Mouse (Mus musculus): ENCODE results near the gene Plekhm3. TPM values are rescaled to one million over a fixed set of nuclear protein-coding genes. Genes with fewer than 3 reads are reported as not detected.

The Plekhm3 gene
- polyA plus RNA-seq, 1 experiment from 2014 or later, result 1.7 TPM

DNA sequence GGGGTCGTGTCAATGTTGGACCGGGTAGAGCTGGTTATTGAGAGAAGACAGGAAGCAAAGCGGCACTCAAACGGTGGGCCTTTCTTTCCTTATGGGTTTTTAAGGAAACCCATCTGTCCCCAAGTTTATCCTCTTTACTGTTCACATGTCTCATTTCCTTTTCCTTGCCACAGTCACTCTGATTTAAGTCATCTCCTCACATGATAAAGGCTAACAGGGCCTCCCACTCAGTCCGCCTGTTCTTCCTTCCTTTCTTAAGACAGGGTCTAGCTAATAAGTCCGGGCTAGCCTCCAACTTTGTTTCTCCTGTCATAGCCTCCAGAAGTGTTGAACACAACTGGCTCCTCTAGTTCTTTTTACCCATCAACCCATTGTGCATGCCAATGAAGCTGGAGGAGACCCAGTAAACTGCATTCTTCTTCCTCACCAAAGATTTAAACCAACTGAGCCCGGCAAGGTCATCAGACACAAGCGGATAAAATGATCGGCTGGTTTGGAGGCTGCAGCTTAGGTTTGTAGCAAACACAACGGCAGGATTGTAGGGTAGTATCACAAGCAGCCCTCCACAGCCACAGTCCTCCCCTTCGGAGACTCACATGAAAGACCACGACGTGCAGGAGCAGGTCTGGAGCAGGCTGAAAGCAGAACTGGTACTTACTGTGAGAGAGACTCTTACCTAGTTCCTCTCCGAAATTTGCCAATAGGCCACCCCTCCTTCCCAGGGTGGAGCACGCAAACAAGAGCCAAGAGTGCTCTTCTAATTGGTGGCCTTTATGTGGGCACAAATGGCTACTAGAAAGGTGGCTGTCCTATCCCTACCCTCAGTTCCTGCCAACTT is 29.0 kb downstream of the Plekhm3 start:
- Histone ChIP-seq H3K27me3 (no peaks in the 10 kb centered on the region), H3K4me2 (no peak overlapping the region), H3K9ac (no peak overlapping the region), H3K27ac (replicated peaks) (peak overlapping the region; percentile 48), H3K36me3 (replicated peaks) (no peaks in the 10 kb centered on the region), H3K9me3 (replicated peaks) (no peaks in the 10 kb centered on the region), H3K4me1 (replicated peaks) (no peaks in the 10 kb centered on the region), H3K4me3 (replicated peaks) (0 out of 2 replicates have a peak overlapping the region, but pooled peaks have one; percentile 4)
- 45% methylated on average over 15 of the region's 15 CpGs for WGBS (ENCODE audit: insufficient replicate concordance)
- ATAC-seq (ENCODE audit: insufficient read depth), result no peak

GRCm38 (mm10) chr1:64925594-64925993 is 31.0 kb downstream of the Plekhm3 start:
- Histone ChIP-seq H3K4me1 (replicated peaks) (no peaks in the 10 kb centered on the region), H3K27me3 (no peaks in the 10 kb centered on the region), H3K4me2 (no peak overlapping the region), H3K9ac (no peak overlapping the region), H3K27ac (replicated peaks) (no peak overlapping the region), H3K9me3 (replicated peaks) (no peaks in the 10 kb centered on the region), H3K4me3 (replicated peaks) (no peak overlapping the region), H3K36me3 (replicated peaks) (0 out of 2 replicates have a peak, but pooled peaks cover 6% of the 10 kb centered on the region)
- 26% methylated on average over 3 of the region's 3 CpGs for WGBS (ENCODE audit: insufficient replicate concordance)
- no peak for ATAC-seq (ENCODE audit: insufficient read depth)

- no peak for ATAC-seq (ENCODE audit: insufficient read depth)
- Histone ChIP-seq H3K36me3 (replicated peaks) (0 out of 2 replicates have a peak, but pooled peaks cover 6% of the 10 kb centered on the region), H3K4me2 (no peak overlapping the region), H3K9me3 (replicated peaks) (no peaks in the 10 kb centered on the region), H3K27ac (replicated peaks) (no peak overlapping the region), H3K4me1 (replicated peaks) (no peaks in the 10 kb centered on the region), H3K9ac (no peak overlapping the region), H3K4me3 (replicated peaks) (no peak overlapping the region), H3K27me3 (no peaks in the 10 kb centered on the region)
- 72% methylated on average over 12 of the region's 12 CpGs for WGBS (ENCODE audit: insufficient replicate concordance)
Observed at GRCm38 (mm10) chr1:64924283-64924682, 32.3 kb downstream of the Plekhm3 start.

DNA sequence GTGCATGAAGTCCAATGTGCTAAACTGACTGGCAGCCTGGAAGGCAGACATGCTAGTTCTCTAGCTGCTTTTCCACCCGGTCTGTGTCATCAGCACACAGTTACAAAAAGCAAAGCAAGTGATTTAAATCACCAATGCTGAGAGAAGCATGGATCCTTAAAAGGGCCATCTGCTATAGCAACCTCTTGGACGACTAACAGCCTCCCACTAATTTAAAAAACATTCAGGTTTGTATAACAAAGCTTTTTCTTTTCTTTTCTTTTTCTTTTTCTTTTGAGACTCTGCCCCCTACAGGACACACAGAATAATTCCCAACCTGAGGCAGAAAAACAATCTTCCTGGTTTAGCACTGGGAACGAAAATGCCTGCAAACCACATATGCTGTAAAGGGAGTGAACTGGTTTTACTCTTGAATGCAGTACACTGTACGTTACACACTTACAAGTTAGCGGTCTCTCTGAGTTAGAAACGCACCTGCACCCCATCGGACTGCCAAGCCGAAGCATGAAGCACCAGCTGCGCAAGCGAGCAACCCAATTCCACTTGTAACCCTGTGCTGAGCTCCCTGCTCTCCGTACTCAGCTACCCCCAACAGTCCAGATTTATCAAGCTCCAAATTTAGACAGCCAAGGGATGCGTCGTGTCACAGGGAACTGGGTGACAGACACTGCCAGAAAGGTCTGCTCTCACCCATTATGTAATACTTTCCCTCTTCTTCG is 37.7 kb downstream of the Plekhm3 start:
- H3K4me1 ChIP-seq (replicated peaks), result no peaks in the 10 kb centered on the region
- 49% methylated on average over 14 of the region's 14 CpGs for WGBS (ENCODE audit: insufficient replicate concordance)
- H3K4me2 ChIP-seq, result no peak overlapping the region
- H3K9me3 ChIP-seq (replicated peaks), result no peaks in the 10 kb centered on the region
- H3K4me3 ChIP-seq (replicated peaks), result no peak overlapping the region
- no peak overlapping the region for H3K27ac ChIP-seq (replicated peaks)
- no peaks in the 10 kb centered on the region for H3K27me3 ChIP-seq
- no peak for ATAC-seq (ENCODE audit: insufficient read depth)
- H3K9ac ChIP-seq, result no peak overlapping the region
- H3K36me3 ChIP-seq (replicated peaks), result 0 out of 2 replicates have a peak, but pooled peaks cover 6% of the 10 kb centered on the region

GRCm38 (mm10) chr1:64917966-64918365 is 38.7 kb downstream of the Plekhm3 start:
- ATAC-seq (ENCODE audit: insufficient read depth), result no peak
- Histone ChIP-seq H3K9ac (no peak overlapping the region), H3K36me3 (replicated peaks) (0 out of 2 replicates have a peak, but pooled peaks cover 6% of the 10 kb centered on the region), H3K4me3 (replicated peaks) (no peak overlapping the region), H3K4me2 (no peak overlapping the region), H3K9me3 (replicated peaks) (no peaks in the 10 kb centered on the region), H3K4me1 (replicated peaks) (no peaks in the 10 kb centered on the region), H3K27me3 (no peaks in the 10 kb centered on the region), H3K27ac (replicated peaks) (no peak overlapping the region)
- 65% methylated on average over 7 of the region's 7 CpGs for WGBS (ENCODE audit: insufficient replicate concordance)

GRCm38 (mm10) chr1:64916884-64917507 is 39.6 kb downstream of the Plekhm3 start:
- H3K4me3 ChIP-seq (replicated peaks), result no peak overlapping the region
- 49% methylated on average over 5 of the region's 5 CpGs for WGBS (ENCODE audit: insufficient replicate concordance)
- ATAC-seq (ENCODE audit: insufficient read depth), result no peak

GRCm38 (mm10) chr1:64914356-64914755 is 42.3 kb downstream of the Plekhm3 start:
- Histone ChIP-seq H3K36me3 (replicated peaks) (no peaks in the 10 kb centered on the region), H3K27ac (replicated peaks) (no peak overlapping the region), H3K4me2 (no peak overlapping the region), H3K4me1 (replicated peaks) (no peaks in the 10 kb centered on the region), H3K27me3 (no peaks in the 10 kb centered on the region), H3K9ac (no peak overlapping the region), H3K9me3 (replicated peaks) (no peaks in the 10 kb centered on the region), H3K4me3 (replicated peaks) (no peak overlapping the region)
- no peak for ATAC-seq (ENCODE audit: insufficient read depth)
- 74% methylated on average over 3 of the region's 3 CpGs for WGBS (ENCODE audit: insufficient replicate concordance)

More at GRCm38 (mm10) chr1:64916884-64917507, 39.6 kb downstream of the Plekhm3 start:
- Histone ChIP-seq H3K4me1 (replicated peaks) (no peaks in the 10 kb centered on the region), H3K9ac (no peak overlapping the region), H3K9me3 (replicated peaks) (no peaks in the 10 kb centered on the region), H3K27me3 (no peaks in the 10 kb centered on the region), H3K4me2 (no peak overlapping the region), H3K36me3 (replicated peaks) (0 out of 2 replicates have a peak, but pooled peaks cover 6% of the 10 kb centered on the region), H3K27ac (replicated peaks) (no peak overlapping the region)

- Histone ChIP-seq H3K4me2 (no peak overlapping the region), H3K4me3 (replicated peaks) (no peak overlapping the region), H3K9me3 (replicated peaks) (no peaks in the 10 kb centered on the region), H3K9ac (no peak overlapping the region), H3K36me3 (replicated peaks) (no peaks in the 10 kb centered on the region), H3K27ac (replicated peaks) (no peak overlapping the region), H3K4me1 (replicated peaks) (no peaks in the 10 kb centered on the region), H3K27me3 (no peaks in the 10 kb centered on the region)
- WGBS (ENCODE audit: insufficient replicate concordance), result 66% methylated on average over 2 of the region's 2 CpGs
- ATAC-seq (ENCODE audit: insufficient read depth), result peak; percentile 40
Observed at GRCm38 (mm10) chr1:64907740-64908139, 48.9 kb downstream of the Plekhm3 start.

- no peak overlapping the region for H3K9ac ChIP-seq
- no peak for ATAC-seq (ENCODE audit: insufficient read depth)
- no peaks in the 10 kb centered on the region for H3K36me3 ChIP-seq (replicated peaks)
- no peaks in the 10 kb centered on the region for H3K27me3 ChIP-seq
- H3K4me2 ChIP-seq, result no peak overlapping the region
- H3K4me1 ChIP-seq (replicated peaks), result no peaks in the 10 kb centered on the region
- WGBS (ENCODE audit: insufficient replicate concordance), result 4% methylated on average over 1 of the region's 1 CpGs
- no peak overlapping the region for H3K27ac ChIP-seq (replicated peaks)
- H3K4me3 ChIP-seq (replicated peaks), result no peak overlapping the region
- no peaks in the 10 kb centered on the region for H3K9me3 ChIP-seq (replicated peaks)
Observed at GRCm38 (mm10) chr1:64906226-64906625, 50.4 kb downstream of the Plekhm3 start.

DNA sequence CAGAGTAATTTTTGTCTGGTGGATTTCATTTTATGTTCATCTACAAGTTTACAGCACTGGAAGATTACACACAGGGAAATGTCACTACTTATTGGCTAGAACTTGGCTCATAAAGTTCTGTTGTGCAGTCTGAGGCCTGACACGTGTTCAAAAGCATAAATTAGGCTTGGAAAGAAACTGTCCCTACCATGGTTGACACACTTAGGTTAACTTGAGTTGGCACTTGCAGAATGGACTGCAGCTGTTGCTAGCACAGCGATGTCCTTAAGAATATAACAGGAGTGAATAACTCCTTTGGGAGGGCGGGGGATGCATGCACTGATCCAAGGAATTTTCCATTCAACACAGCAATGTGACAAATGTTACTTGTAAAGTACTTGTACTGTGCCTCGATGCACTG is 53.2 kb downstream of the Plekhm3 start:
- no peaks in the 10 kb centered on the region for H3K9me3 ChIP-seq (replicated peaks)
- no peaks in the 10 kb centered on the region for H3K36me3 ChIP-seq (replicated peaks)
- no peak overlapping the region for H3K4me3 ChIP-seq (replicated peaks)
- no peaks in the 10 kb centered on the region for H3K27me3 ChIP-seq
- H3K4me2 ChIP-seq, result no peak overlapping the region
- H3K9ac ChIP-seq, result no peak overlapping the region
- 65% methylated on average over 4 of the region's 4 CpGs for WGBS (ENCODE audit: insufficient replicate concordance)
- H3K27ac ChIP-seq (replicated peaks), result no peak overlapping the region
- no peaks in the 10 kb centered on the region for H3K4me1 ChIP-seq (replicated peaks)
- no peak for ATAC-seq (ENCODE audit: insufficient read depth)

GRCm38 (mm10) chr1:64902804-64903203 is 53.8 kb downstream of the Plekhm3 start:
- Histone ChIP-seq H3K27ac (replicated peaks) (no peak overlapping the region), H3K27me3 (no peaks in the 10 kb centered on the region), H3K9me3 (replicated peaks) (no peaks in the 10 kb centered on the region), H3K4me3 (replicated peaks) (no peak overlapping the region), H3K36me3 (replicated peaks) (no peaks in the 10 kb centered on the region), H3K4me2 (no peak overlapping the region), H3K4me1 (replicated peaks) (no peaks in the 10 kb centered on the region), H3K9ac (no peak overlapping the region)
- ATAC-seq (ENCODE audit: insufficient read depth), result no peak
- WGBS (ENCODE audit: insufficient replicate concordance), result 64% methylated on average over 2 of the region's 2 CpGs

Data from liver, embryonic 15.5 days (tissue).